Mouse (Mus musculus): ENCODE measurements around the gene Ndufa10. TPM values are rescaled to one million over a fixed set of nuclear protein-coding genes. Genes with fewer than 3 reads are reported as not detected.
A peak's percentile ranks its signal among the peaks of the same experiment; 100 is the strongest.

The Ndufa10 gene
- polyA plus RNA-seq, 1 experiment from 2014 or later = 248 TPM

DNA sequence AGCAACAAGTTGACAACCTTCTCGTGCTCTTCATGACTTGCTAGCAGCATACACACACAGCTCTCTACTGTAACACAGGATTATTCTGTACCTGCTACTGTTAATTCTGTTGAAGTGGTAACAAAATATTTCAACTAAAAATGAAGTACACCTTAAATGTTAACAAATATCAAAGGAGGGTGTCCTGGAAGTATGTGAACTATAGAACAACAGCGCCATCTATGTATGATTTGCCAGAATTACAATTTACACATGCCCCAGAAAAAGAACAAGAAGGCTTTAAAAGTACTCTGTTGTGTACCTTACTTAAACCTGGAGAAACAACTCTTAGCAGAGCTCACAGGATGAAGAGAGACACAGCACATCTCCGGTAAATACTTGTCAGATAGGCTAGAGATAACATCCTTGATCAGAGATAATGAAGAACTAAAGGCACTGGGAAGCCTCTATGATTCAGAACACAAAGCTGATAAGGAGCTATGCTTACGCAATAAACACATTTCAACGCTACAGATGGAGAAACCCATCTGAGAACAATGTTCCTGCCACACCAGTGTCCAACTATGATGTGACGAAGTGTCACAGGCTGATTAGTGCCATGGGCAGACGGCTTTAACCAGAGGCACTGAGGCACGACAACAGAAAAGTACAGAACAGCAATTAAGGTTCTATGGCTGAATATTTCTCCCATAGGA lies 19.8 kb downstream of the Ndufa10 start:
- H3K27me3 ChIP-seq = no peaks in the 10 kb centered on the region
- WGBS = 80% methylated on average over 8 of the region's 8 CpGs
- H3K27ac ChIP-seq = no peak overlapping the region
- no peak overlapping the region for H3K4me3 ChIP-seq
- no peak for ATAC-seq (ENCODE audit: low FRiP score)
- no peak overlapping the region for H3K4me2 ChIP-seq (replicated peaks)
- peaks cover 85% of the 10 kb centered on the region for H3K36me3 ChIP-seq
- no peaks in the 10 kb centered on the region for H3K4me1 ChIP-seq
- H3K9me3 ChIP-seq (replicated peaks) = no peaks in the 10 kb centered on the region
- no peak overlapping the region for H3K9ac ChIP-seq

DNA sequence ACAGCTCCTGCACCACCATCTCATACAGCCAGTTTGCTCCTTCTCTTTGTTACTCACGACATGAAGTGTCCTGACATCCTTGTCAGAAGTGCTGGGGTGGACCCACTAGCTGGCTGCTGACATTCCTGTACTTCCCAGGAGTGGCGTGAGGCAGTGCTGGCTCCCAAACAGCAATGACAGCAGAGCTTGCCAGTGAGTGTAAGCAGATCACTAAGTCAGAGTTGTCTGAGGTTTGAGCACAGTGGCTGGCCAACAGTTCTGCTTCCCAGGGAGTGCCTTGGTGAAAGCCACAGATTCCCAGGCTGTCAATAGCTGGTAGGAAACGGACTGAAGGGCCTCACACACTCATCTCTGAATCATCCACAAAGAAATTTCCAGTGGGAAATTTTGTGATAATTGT lies 25.4 kb downstream of the Ndufa10 start:
- 90% methylated on average over 3 of the region's 3 CpGs for whole genome bisulfite sequencing

DNA sequence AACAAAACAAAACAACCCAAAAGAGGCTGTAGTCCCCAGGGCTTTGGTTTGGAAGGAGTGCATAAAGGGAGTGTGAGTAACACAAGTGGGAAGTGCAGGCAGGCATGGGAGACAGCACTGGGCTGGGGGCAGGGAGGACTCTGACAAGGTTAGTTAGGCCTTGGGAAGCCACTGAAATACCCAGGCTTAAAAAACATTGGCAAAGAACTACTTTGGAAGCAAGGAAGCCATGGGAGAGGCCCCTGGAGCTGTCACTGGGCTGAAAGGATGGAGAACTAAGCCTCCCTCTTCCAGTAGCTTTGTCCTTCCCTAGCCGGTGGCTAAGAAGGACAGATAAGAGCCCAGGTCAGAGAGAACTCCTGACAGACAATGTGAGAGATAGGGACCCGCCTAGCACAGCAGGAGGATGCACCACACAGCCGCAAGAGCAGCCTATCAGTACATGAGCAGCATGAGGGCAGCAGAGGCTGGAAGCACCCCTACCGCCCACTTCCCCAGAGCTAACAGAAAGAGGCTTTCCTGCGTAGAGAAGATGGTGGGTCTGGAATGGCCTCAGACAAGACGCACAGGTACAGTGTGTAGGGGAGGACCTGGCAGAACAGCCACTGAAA lies 32.1 kb downstream of the Ndufa10 start:
- Histone ChIP-seq H3K4me2 (replicated peaks) (no peak overlapping the region), H3K9me3 (replicated peaks) (no peaks in the 10 kb centered on the region), H3K36me3 (peaks cover 57% of the 10 kb centered on the region), H3K4me1 (peaks cover 10% of the 10 kb centered on the region; the same call in 1 of the 2 replicates), H3K27ac (no peak overlapping the region), H3K4me3 (no peak overlapping the region), H3K27me3 (no peaks in the 10 kb centered on the region), H3K9ac (no peak overlapping the region)
- ATAC-seq (ENCODE audit: low FRiP score) = no peak
- whole genome bisulfite sequencing = 62% methylated on average over 6 of the region's 6 CpGs

More for the DNA sequence above, 25.4 kb downstream of the Ndufa10 start:
- Histone ChIP-seq H3K4me3 (no peak overlapping the region), H3K9ac (no peak overlapping the region), H3K4me1 (no peaks in the 10 kb centered on the region), H3K9me3 (replicated peaks) (no peaks in the 10 kb centered on the region), H3K27me3 (no peaks in the 10 kb centered on the region), H3K4me2 (replicated peaks) (no peak overlapping the region), H3K27ac (no peak overlapping the region), H3K36me3 (peaks cover 74% of the 10 kb centered on the region)
- no peak for ATAC-seq (ENCODE audit: low FRiP score)

DNA sequence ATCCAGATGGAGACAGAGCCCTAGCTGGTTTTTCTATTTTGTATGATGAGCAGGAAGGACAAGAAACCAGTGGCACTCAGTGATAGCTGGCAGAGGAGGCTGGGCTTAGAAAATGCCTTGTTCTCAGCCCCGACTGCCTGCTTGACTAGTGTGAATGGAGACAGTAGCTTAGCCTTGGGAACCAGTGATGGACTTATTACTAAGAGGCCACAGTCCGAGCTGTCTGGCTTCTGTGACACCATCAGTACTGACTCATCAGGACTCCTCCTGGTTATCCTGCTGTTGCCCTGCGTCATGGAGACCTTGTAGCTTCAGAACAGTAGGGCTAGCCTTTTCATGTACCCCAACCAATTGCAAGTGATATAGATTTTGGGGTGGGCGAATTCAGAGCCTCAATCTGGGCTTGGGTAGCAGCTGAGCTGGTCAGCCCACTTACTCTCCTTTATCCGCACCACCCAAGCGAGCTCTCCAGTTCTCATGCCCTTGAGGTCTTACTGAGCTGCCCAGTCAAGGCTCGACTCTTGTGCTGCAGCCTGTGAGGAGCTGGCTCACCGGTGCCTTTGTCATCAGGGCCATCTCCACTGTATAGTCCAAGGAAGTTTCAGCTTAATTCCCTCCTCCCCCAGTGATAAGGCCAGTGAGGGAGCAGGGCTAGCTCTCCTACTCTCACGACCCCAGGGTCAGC lies 33.5 kb downstream of the Ndufa10 start:
- no peak overlapping the region for H3K9ac ChIP-seq

GRCm38 (mm10) chr1:92437678-92438271 lies 35.9 kb downstream of the Ndufa10 start:
- H3K9ac ChIP-seq = no peak overlapping the region
- ATAC-seq (ENCODE audit: low FRiP score) = no peak
- 60% methylated on average over 9 of the region's 9 CpGs for WGBS
- H3K27me3 ChIP-seq = no peaks in the 10 kb centered on the region
- H3K36me3 ChIP-seq = peaks cover 38% of the 10 kb centered on the region
- H3K9me3 ChIP-seq (replicated peaks) = no peaks in the 10 kb centered on the region
- H3K4me3 ChIP-seq = no peak overlapping the region
- no peak overlapping the region for H3K4me2 ChIP-seq (replicated peaks)
- peaks cover 10% of the 10 kb centered on the region; the same call in 1 of the 2 replicates for H3K4me1 ChIP-seq
- H3K27ac ChIP-seq = no peak overlapping the region

More for the DNA sequence above, 33.5 kb downstream of the Ndufa10 start:
- Histone ChIP-seq H3K4me2 (replicated peaks) (no peak overlapping the region), H3K4me3 (no peak overlapping the region), H3K36me3 (peaks cover 54% of the 10 kb centered on the region), H3K4me1 (peaks cover 10% of the 10 kb centered on the region; the same call in 1 of the 2 replicates), H3K27me3 (no peaks in the 10 kb centered on the region), H3K9me3 (replicated peaks) (no peaks in the 10 kb centered on the region), H3K27ac (no peak overlapping the region)
- WGBS = 90% methylated on average over 9 of the region's 9 CpGs
- ATAC-seq (ENCODE audit: low FRiP score) = no peak

- ATAC-seq (ENCODE audit: low FRiP score) = no peak
- WGBS = 63% methylated on average over 4 of the region's 4 CpGs
- H3K27ac ChIP-seq = no peak overlapping the region
Measured at GRCm38 (mm10) chr1:92436831-92437321, 36.8 kb downstream of the Ndufa10 start.

DNA sequence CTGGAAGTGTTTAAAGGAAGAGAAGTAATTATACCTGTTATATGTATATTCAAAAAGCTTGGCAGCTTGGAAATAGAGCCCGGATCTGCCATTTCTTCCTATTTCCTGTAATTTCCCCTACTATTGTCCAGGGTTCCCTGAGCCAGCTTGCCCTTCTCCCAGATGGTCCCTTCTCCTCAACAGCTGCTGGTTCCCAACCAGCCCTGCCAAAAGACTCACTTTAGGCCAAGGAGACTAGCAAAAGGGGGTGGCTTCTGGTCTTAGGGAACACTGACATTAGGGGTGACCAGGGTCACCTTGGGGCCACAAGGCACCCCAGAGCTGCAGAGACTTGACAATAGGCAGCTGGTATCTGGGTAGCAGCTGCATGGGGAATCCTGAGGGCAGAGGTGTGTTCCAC lies 38.7 kb downstream of the Ndufa10 start:
- no peak for ATAC-seq (ENCODE audit: low FRiP score)
- H3K9ac ChIP-seq = no peak overlapping the region
- 71% methylated on average over 1 of the region's 1 CpGs for WGBS

More at GRCm38 (mm10) chr1:92436831-92437321, 36.8 kb downstream of the Ndufa10 start:
- Histone ChIP-seq H3K36me3 (peaks cover 29% of the 10 kb centered on the region), H3K9me3 (replicated peaks) (no peaks in the 10 kb centered on the region), H3K9ac (no peak overlapping the region), H3K27me3 (no peaks in the 10 kb centered on the region), H3K4me2 (replicated peaks) (no peak overlapping the region), H3K4me1 (peaks cover 15% of the 10 kb centered on the region), H3K4me3 (no peak overlapping the region)

GRCm38 (mm10) chr1:92432791-92433190 lies 40.9 kb downstream of the Ndufa10 start:
- ATAC-seq (ENCODE audit: low FRiP score) = no peak
- Histone ChIP-seq H3K4me2 (replicated peaks) (no peak overlapping the region), H3K9me3 (replicated peaks) (no peaks in the 10 kb centered on the region), H3K27me3 (no peaks in the 10 kb centered on the region), H3K27ac (no peak overlapping the region), H3K36me3 (no peaks in the 10 kb centered on the region), H3K4me1 (peaks cover 18% of the 10 kb centered on the region), H3K4me3 (no peak overlapping the region), H3K9ac (no peak overlapping the region)
- 65% methylated on average over 9 of the region's 9 CpGs for WGBS

More for the DNA sequence above, 38.7 kb downstream of the Ndufa10 start:
- Histone ChIP-seq H3K36me3 (peaks cover 15% of the 10 kb centered on the region), H3K4me1 (peaks cover 18% of the 10 kb centered on the region), H3K27me3 (no peaks in the 10 kb centered on the region), H3K27ac (no peak overlapping the region), H3K4me3 (no peak overlapping the region), H3K4me2 (replicated peaks) (no peak overlapping the region), H3K9me3 (replicated peaks) (no peaks in the 10 kb centered on the region)

- no peak overlapping the region for H3K9ac ChIP-seq
- H3K27me3 ChIP-seq = no peaks in the 10 kb centered on the region
- H3K9me3 ChIP-seq (replicated peaks) = no peaks in the 10 kb centered on the region
- 31% methylated on average over 4 of the region's 4 CpGs for WGBS
- H3K4me1 ChIP-seq = peaks cover 13% of the 10 kb centered on the region
- no peaks in the 10 kb centered on the region for H3K36me3 ChIP-seq
- 0 out of 2 replicates have a peak overlapping the region, but pooled peaks have one; percentile 40 for H3K27ac ChIP-seq
- no peak for ATAC-seq (ENCODE audit: low FRiP score)
- no peak overlapping the region for H3K4me2 ChIP-seq (replicated peaks)
- no peak overlapping the region for H3K4me3 ChIP-seq
Measured at GRCm38 (mm10) chr1:92432098-92432497, 41.6 kb downstream of the Ndufa10 start.

- H3K9me3 ChIP-seq (replicated peaks) = no peaks in the 10 kb centered on the region
- H3K4me2 ChIP-seq (replicated peaks) = no peak overlapping the region
- peaks cover 8% of the 10 kb centered on the region for H3K4me1 ChIP-seq
- H3K27me3 ChIP-seq = no peaks in the 10 kb centered on the region
- no peaks in the 10 kb centered on the region for H3K36me3 ChIP-seq
- no peak overlapping the region for H3K9ac ChIP-seq
- no peak overlapping the region for H3K27ac ChIP-seq
- 79% methylated on average over 3 of the region's 3 CpGs for WGBS
- ATAC-seq (ENCODE audit: low FRiP score) = no peak
- no peak overlapping the region for H3K4me3 ChIP-seq
Measured at GRCm38 (mm10) chr1:92431420-92431819, 42.2 kb downstream of the Ndufa10 start.

- H3K9ac ChIP-seq = no peak overlapping the region
- H3K4me1 ChIP-seq = peaks cover 8% of the 10 kb centered on the region
- no peak overlapping the region for H3K4me2 ChIP-seq (replicated peaks)
- no peaks in the 10 kb centered on the region for H3K27me3 ChIP-seq
- no peaks in the 10 kb centered on the region for H3K9me3 ChIP-seq (replicated peaks)
- no peak overlapping the region for H3K4me3 ChIP-seq
- H3K27ac ChIP-seq = no peak overlapping the region
- H3K36me3 ChIP-seq = no peaks in the 10 kb centered on the region
- no peak for ATAC-seq (ENCODE audit: low FRiP score)
- WGBS = 95% methylated on average over 1 of the region's 1 CpGs
Measured at GRCm38 (mm10) chr1:92430991-92431390, 42.7 kb downstream of the Ndufa10 start.

DNA sequence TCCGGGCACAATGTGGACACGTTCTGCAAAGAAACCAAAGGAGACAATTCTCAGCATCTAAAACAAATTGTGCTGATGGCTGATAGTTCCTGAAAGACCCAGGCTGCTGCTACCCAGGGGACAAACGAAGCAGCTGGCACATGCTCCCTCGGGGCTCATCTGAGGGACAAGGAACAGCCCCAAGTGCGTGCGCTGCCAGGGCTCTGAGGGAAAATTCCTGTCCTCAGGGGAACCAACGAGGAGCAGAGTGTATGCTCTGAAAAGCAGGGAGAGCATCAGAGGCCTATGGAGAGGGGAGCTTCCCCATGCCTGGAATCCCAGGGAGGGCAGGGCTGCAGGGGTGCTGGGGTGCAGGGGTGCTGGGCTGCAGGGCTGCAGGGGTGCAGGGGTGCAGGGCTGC lies 48.9 kb downstream of the Ndufa10 start:
- Histone ChIP-seq H3K4me2 (replicated peaks) (no peak overlapping the region), H3K27ac (no peak overlapping the region), H3K9me3 (replicated peaks) (no peaks in the 10 kb centered on the region), H3K4me1 (0 out of 2 replicates have a peak, but pooled peaks cover 3% of the 10 kb centered on the region), H3K4me3 (no peak overlapping the region), H3K36me3 (no peaks in the 10 kb centered on the region), H3K9ac (no peak overlapping the region), H3K27me3 (no peaks in the 10 kb centered on the region; the same call in 1 of the 2 replicates)
- no peak for ATAC-seq (ENCODE audit: low FRiP score)
- WGBS = 57% methylated on average over 7 of the region's 7 CpGs

All from hindbrain, embryonic 12.5 days (tissue).